Mouse (Mus musculus) brain, adult 2 months (tissue): Measurements from ENCODE around the gene Nbr1.
"Not testable (repeated sequence)": the region's sequence is repeated elsewhere in the genome, so short reads cannot be mapped to it uniquely, and the experiment has no call there.

Source experiments
- DNase-seq: peaks from one replicate; pipeline ENCODE4 v3.0.0; 2011; ENCODE audit warnings: low read depth, low spot score

Nbr1 gene

GRCm38 (mm10) chr11:101618596-101618995, 66.6 kb downstream of the Nbr1 start:
- peak; percentile 16 for DNase-seq

DNA sequence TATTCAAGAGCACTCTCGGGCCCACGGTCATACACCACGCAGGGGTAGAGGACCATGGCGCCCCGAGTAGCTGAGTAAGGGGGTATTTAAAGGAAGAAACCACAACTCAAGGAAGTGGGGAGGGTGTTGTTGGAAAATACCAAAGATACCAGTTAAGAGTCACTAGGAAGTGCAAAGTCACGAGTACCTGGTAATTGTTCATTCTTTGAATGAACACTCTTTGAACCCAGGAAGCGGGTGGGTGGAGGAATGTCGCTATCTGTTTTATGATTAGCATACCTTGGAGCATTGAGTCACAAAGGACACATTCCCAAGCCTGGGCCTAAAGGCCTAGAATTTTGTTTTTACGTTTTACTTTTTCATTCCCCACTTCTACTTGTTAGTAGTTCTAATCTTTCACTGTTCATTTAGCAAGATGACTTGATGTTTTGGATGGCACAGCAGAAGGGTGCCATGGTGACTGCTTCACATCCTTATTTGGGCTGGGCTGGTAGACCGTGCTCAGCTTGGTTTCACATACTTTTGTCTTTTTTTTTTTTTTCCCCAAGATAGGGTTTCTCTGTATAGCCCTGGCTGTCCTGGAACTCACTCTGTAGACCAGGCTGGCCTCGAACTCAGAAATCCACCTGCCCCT, 68.2 kb downstream of the Nbr1 start:
- not testable (repeated sequence) for DNase-seq

DNA sequence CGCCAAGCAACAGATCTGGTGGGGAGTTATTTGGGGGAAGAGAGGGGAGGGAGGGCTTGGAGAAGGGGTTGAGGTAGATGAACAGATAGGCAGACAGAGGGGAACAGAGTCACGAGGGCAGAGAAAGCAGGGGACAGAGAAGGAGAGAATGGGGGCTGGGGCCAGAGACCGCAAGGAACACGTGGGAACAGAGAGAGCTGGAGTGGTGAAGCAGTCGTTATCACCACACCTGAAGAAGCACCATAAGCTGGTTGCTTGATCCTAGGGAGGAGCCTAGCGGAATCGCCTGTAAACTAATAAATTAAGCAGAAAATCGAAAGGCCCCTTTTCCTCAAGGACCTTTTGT, 74.7 kb downstream of the Nbr1 start:
- DNase-seq = no peak

DNA sequence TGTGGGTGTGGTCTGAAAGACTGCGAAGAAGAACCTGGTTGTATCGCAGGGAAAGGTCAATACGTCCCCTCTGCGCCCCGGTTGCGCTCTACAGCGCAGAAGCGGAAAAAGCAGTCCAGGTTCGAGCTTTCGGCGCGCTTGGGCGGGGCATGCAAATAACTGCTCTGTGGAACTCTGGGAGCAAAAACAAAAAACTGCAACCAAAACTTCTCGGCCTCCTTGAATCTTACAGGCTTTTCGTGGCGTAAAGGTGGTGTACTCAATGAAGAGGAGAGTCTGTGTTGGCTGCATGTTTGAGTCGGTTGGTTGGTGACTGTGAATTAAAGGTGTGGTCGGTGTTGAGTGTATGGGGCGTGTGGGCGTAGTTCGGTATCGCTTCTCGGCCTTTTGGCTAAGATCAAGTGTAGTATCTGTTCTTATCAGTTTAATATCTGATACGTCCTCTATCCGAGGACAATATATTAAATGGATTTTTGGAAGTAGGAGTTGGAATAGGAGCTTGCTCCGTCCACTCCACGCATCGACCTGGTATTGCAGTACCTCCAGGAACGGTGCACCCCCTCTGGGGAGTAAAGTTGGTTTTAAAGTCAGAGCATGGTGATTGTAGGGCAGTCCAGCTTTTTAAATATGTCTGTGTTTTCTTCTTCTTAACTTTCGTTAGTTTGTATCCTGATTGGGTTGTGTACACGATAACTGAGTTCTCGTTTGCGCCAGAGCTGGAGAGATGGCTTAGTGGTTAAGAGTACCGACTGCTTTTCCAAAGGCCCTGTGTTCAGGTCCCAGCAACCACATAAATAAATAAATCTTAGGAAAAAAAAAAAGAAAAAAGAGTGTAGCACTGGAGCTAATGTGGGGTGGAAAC, 75.3 kb downstream of the Nbr1 start, which contains the start of gene Rdm1:
Rdm1 (plus strand) TSS at position 201 of the 862 bp plus-strand sequence.
- DNase-seq = peak; percentile 91

- peak; percentile 92 for DNase-seq
These were observed 76.1 kb downstream of the Nbr1 start for GRCm38 (mm10) chr11:101627857-101628559.

- not testable (repeated sequence) for DNase-seq
These were observed 76.9 kb downstream of the Nbr1 start for GRCm38 (mm10) chr11:101628733-101629417.
